Mouse (Mus musculus) spleen, adult 10 weeks (tissue): ENCODE results near the gene Gm47289. TPM values are rescaled to one million over a fixed set of nuclear protein-coding genes. Genes with fewer than 3 reads are reported as not detected.

Source experiments
- polyA plus RNA-seq: library from polyadenylated mRNA; stranded (reverse); fragments of 350-450 nt; fragmentation: Illumina TruSeq; extraction: RNeasy Lipid Tissue Mini Kit (QIAGEN cat#74804); gene quantifications from one replicate; pipeline ENCODE4 v1.2.3, GENCODE M21; 2015; ENCODE audit warnings: low replicate concordance; ENCODE audit not compliant: insufficient read depth

The Gm47289 gene
- polyA plus RNA-seq = not detected

GRCm38 (mm10) chr9:119158861-119159260, at the start of gene Gm47289:
Gene Gm47289 (plus strand): TSS chr9:119159161.

DNA sequence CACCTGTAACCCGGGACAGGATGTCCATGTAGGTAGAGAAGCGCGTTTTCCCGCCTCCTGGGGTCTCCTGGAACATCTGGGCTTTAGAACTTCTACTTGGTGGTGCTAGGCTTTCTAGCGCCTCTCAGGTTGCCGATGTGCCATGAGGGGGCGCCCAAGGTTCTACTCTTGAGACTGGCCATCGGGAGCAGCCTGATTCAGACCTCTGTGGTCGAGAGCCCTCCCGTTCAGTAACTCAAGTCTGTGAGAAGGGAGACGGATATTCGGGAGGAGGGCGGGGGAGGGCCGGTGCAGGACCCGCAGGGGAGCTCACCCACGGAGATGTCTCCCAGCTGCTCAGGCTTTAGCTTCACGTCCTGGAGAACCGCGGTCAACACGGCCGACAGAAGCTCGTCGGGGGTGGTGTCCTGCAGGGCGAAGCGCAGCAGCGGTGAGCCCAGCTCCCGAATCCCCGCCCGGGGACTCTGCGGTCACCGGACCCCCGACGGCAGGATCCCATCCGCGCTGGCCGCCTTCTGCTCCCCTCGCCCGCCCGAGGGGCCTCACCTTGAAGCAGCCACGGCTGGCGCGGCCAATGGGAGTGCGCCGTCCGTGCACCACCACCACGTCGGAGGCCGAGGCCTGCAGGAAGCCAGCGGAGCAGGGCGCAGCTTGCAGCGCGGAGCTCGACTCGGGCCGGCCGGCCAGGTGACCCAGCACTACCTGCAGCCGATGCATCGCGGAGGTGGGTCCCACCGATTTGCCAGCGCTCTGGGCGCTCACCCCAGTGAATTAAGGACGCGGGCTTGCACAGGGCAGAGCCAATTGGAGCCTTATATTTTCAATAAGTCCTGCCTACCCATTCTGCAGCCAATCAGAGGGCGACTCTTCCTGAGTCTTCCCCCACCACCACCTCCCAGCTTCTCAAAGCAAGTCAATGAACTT, 2.4 kb upstream of the Gm47289 start, which contains the start of gene Acaa1b:
Gene Acaa1b (minus strand): TSS at position 816 of the 924 bp plus-strand sequence.

GRCm38 (mm10) chr9:119208998-119209397, 50.0 kb downstream of the Gm47289 start, which contains the start of gene Slc22a13:
Gene Slc22a13 (minus strand): TSS chr9:119209098.

Other genes with a start within 250 kb of the Gm47289 start
- gene Ctdspl, start 232.7 kb upstream of the Gm47289 start, polyA plus RNA-seq = 4.9 TPM
- 6.1 TPM for gene Vill, start 106.4 kb upstream of the Gm47289 start, polyA plus RNA-seq
- gene Plcd1, start 65.7 kb upstream of the Gm47289 start, polyA plus RNA-seq = 2.0 TPM
- 0.43 TPM for gene Dlec1, start 56.7 kb upstream of the Gm47289 start, polyA plus RNA-seq
- gene Acaa1b, start 2.1 kb upstream of the Gm47289 start, polyA plus RNA-seq = not detected
- gene Slc22a13, start 49.9 kb downstream of the Gm47289 start, polyA plus RNA-seq = not detected
- 45.4 TPM for gene Oxsr1, start 163.3 kb downstream of the Gm47289 start, polyA plus RNA-seq
- 31.3 TPM for gene Acaa1a, start 180.5 kb downstream of the Gm47289 start, polyA plus RNA-seq
- 50.0 TPM for gene Myd88, start 182.2 kb downstream of the Gm47289 start, polyA plus RNA-seq
- 1.8 TPM for gene Xylb, start 198.2 kb downstream of the Gm47289 start, polyA plus RNA-seq
- 0.29 TPM for gene Slc22a14, start 206.4 kb downstream of the Gm47289 start, polyA plus RNA-seq
- 0.41 TPM for gene Acvr2b, start 243.0 kb downstream of the Gm47289 start, polyA plus RNA-seq